Mouse (Mus musculus) embryonic facial prominence, embryonic 13.5 days (tissue): ENCODE measurements around the gene Il17re. TPM values are rescaled to one million over a fixed set of nuclear protein-coding genes. Genes with fewer than 3 reads are reported as not detected.

Experiments used
- ATAC-seq: fragments of 200-750 bp; cut with Nextera tagmentation; 2 replicates; pipeline ENCODE4 v1.8.0; 2017; ENCODE audit warnings: low read depth; ENCODE audit not compliant: insufficient number of reproducible peaks, insufficient read depth, low FRiP score, low TSS enrichment
- H3K27ac ChIP-seq: fragments of 300-500 bp; sonication (generic); 2 replicates; pipeline ENCODE4 v1.5.1; 2015; ENCODE audit warnings: moderate library complexity, mild to moderate bottlenecking, inconsistent platforms
- H3K27me3 ChIP-seq: fragments of 300-500 bp; sonication (generic); 2 replicates; pipeline ENCODE4 v1.6.1; 2015; ENCODE audit warnings: mild to moderate bottlenecking, inconsistent platforms
- H3K36me3 ChIP-seq: fragments of 300-500 bp; sonication (generic); 2 replicates; pipeline ENCODE4 v1.6.1; 2015; ENCODE audit warnings: mild to moderate bottlenecking, inconsistent platforms
- H3K4me1 ChIP-seq: fragments of 300-500 bp; sonication (generic); 2 replicates; pipeline ENCODE4 v1.6.1; 2015; ENCODE audit warnings: inconsistent platforms
- H3K4me2 ChIP-seq: fragments of 300-500 bp; sonication (generic); 2 replicates; pipeline ENCODE4 v1.6.1; 2015; ENCODE audit warnings: moderate library complexity, mild to moderate bottlenecking, inconsistent platforms
- H3K4me3 ChIP-seq: fragments of 300-500 bp; sonication (generic); 2 replicates; pipeline ENCODE4 v1.5.1; 2015; ENCODE audit warnings: mild to moderate bottlenecking, inconsistent platforms
- H3K9ac ChIP-seq: fragments of 300-500 bp; sonication (generic); 2 replicates; pipeline ENCODE4 v1.6.1; 2015; ENCODE audit warnings: mild to moderate bottlenecking, inconsistent platforms
- H3K9me3 ChIP-seq: fragments of 300-500 bp; sonication (generic); 2 replicates; pipeline ENCODE4 v1.6.1; 2016; ENCODE audit warnings: inconsistent platforms
- WGBS: fragments of 180-500 bp; shearing (Covaris S2); methylation state at CpG from one replicate; pipeline ENCODE4 v1.1.7; 2015; ENCODE audit warnings: mixed read lengths; 5-methylcytosine and 5-hydroxymethylcytosine counted together
- polyA plus RNA-seq: library from polyadenylated mRNA; unstranded; fragments of >200 nt; fragmentation: Nextera tagmentation; extraction: Ambion mirVana; gene quantifications from 2 replicates; pipeline ENCODE4 v1.2.1, GENCODE M21; 2015

Gene Il17re
- 9.1 and 9.2 TPM in 2 replicates for polyA plus RNA-seq

GRCm38 (mm10) chr6:113457952-113458534 is at the start of gene Il17re:
TSS of gene Il17re (plus strand) at chr6:113458484.
- H3K4me2 ChIP-seq = peak within 1 kb of the TSS; percentile 39
- H3K9me3 ChIP-seq = no peaks in the 10 kb centered on the region
- H3K27ac ChIP-seq = no peak within 1 kb of the TSS
- peak within 1 kb of the TSS; percentile 10; the same call in 1 of the 2 replicates for H3K4me3 ChIP-seq
- peak within 1 kb of the TSS; percentile 52; the same call in 1 of the 2 replicates for H3K9ac ChIP-seq
- no peak for ATAC-seq
- H3K4me1 ChIP-seq = no peaks in the 10 kb centered on the region
- 48% methylated on average over 10 of the region's 10 CpGs for WGBS
- H3K27me3 ChIP-seq = no peaks in the 10 kb centered on the region
- no peaks in the 10 kb centered on the region for H3K36me3 ChIP-seq

DNA sequence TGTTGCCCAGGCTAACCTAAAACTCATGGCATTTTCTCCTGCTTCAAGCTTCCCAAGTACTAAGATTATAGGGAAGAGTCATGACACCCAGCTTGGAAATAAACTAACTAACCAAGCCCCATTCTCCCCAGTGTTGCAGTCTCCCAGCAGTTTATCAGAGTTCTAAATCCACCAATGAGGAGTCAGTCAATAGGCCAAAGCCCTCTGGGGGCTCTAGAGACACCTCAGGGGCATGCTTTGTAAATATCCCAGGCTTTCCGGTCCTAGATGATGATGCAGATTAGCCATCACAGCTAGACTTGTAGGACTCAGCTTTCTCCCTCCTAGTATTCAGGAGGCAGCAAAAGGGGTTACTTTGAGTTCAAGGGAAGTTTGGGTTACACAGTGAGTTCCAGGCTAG is 48.3 kb upstream of the Il17re start:
- 77% methylated on average over 1 of the region's 1 CpGs for WGBS

DNA sequence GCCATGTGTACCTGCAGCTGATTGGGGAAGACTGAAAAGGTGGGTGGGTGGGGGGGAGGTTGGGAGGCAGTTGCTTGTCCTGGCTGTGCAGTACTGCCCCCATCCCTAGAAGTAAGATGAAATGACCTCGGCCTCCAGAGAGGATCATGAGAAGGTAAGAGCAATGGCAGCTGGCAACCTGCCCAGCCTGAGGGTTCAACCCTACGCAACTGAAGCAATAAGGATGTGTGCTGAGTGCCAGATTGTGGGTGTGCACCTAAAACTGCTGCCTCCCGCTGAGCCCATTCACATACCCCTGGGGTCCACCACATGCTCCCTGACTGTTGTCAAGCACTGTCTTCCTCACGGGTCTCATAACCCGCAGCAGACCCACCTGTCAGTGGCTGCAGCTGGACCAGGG is 41.9 kb upstream of the Il17re start:
- H3K4me1 ChIP-seq = peaks cover 17% of the 10 kb centered on the region
- H3K9ac ChIP-seq = no peak overlapping the region
- H3K27me3 ChIP-seq = no peaks in the 10 kb centered on the region
- ATAC-seq = no peak
- 90% methylated on average over 5 of the region's 5 CpGs for WGBS
- no peak overlapping the region for H3K27ac ChIP-seq
- H3K9me3 ChIP-seq = no peaks in the 10 kb centered on the region
- peaks cover 35% of the 10 kb centered on the region for H3K36me3 ChIP-seq
- no peak overlapping the region for H3K4me3 ChIP-seq
- no peak overlapping the region for H3K4me2 ChIP-seq

More for the DNA sequence above, 48.3 kb upstream of the Il17re start:
- peaks cover 29% of the 10 kb centered on the region for H3K36me3 ChIP-seq
- no peaks in the 10 kb centered on the region for H3K27me3 ChIP-seq
- ATAC-seq = no peak
- H3K4me2 ChIP-seq = no peak overlapping the region
- peaks cover 6% of the 10 kb centered on the region; the same call in 1 of the 2 replicates for H3K4me1 ChIP-seq
- no peaks in the 10 kb centered on the region for H3K9me3 ChIP-seq
- H3K4me3 ChIP-seq = no peak overlapping the region
- H3K9ac ChIP-seq = no peak overlapping the region
- H3K27ac ChIP-seq = no peak overlapping the region

DNA sequence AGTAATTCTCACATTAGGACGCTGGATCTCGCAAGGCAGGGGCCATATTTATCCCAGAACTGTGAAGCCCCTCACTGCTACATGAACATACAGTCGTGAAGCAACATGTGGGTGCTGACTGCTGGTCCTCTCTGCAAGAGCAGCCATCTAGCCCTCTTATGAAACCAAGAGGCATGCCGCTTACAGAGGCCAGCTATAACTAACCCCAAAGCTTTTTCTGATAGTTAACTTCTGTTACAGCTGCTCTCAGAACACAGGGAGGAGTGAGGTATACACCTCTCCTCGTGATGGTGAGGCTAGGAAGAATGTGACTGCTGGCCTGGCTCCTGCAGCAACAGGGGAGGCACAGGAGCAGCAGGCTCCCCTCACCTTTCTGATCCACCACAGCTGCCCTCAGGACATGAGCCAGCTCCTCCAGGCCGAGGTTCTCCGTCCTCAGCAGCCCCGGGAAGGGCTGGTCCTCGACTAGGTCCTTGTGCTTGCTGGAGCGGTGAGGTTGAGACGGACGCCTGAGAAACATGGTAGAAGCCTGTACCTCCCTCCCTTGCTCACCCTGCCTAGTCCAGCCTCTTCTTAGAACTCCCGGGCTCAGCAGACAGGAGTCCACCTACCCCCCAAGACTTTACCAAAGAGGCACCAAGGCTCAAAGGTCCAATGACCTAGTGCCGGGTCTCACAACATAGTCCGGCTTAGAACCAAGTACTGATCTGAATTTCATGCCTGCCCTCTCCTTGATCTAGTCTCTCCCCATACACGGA is 39.7 kb upstream of the Il17re start:
- peaks cover 26% of the 10 kb centered on the region for H3K36me3 ChIP-seq
- ATAC-seq = peak; percentile 39; the same call in 1 of the 2 replicates
- H3K27ac ChIP-seq = peak overlapping the region; percentile 58; the same call in 1 of the 2 replicates
- peak overlapping the region; percentile 95 for H3K4me2 ChIP-seq
- peaks cover 17% of the 10 kb centered on the region for H3K4me1 ChIP-seq
- peak overlapping the region; percentile 82 for H3K9ac ChIP-seq
- no peaks in the 10 kb centered on the region for H3K9me3 ChIP-seq
- H3K27me3 ChIP-seq = no peaks in the 10 kb centered on the region
- WGBS = 10% methylated on average over 16 of the region's 16 CpGs
- peak overlapping the region; percentile 59 for H3K4me3 ChIP-seq

- H3K4me1 ChIP-seq = peaks cover 17% of the 10 kb centered on the region
- no peaks in the 10 kb centered on the region for H3K9me3 ChIP-seq
- no peaks in the 10 kb centered on the region for H3K27me3 ChIP-seq
- under 1% methylated on average over 25 of the region's 25 CpGs for WGBS
- H3K36me3 ChIP-seq = peaks cover 26% of the 10 kb centered on the region
- peak within 1 kb of the TSS; percentile 59 for H3K4me3 ChIP-seq
- peak within 1 kb of the TSS; percentile 58; the same call in 1 of the 2 replicates for H3K27ac ChIP-seq
- peak; percentile 95 for ATAC-seq
- peak within 1 kb of the TSS; percentile 95 for H3K4me2 ChIP-seq
- H3K9ac ChIP-seq = peak within 1 kb of the TSS; percentile 82
Measured at GRCm38 (mm10) chr6:113419199-113419587, 39.1 kb upstream of the Il17re start, which contains the start of gene Rpusd3. TSS of gene Rpusd3 (minus strand) at chr6:113419340.

GRCm38 (mm10) chr6:113423000-113423399 is 35.3 kb upstream of the Il17re start:
- no peak overlapping the region for H3K9ac ChIP-seq
- no peaks in the 10 kb centered on the region for H3K9me3 ChIP-seq
- no peak for ATAC-seq
- no peaks in the 10 kb centered on the region for H3K27me3 ChIP-seq
- no peak overlapping the region for H3K4me2 ChIP-seq
- 72% methylated on average over 4 of the region's 4 CpGs for WGBS
- no peak overlapping the region for H3K27ac ChIP-seq
- no peak overlapping the region for H3K4me3 ChIP-seq
- H3K4me1 ChIP-seq = peaks cover 10% of the 10 kb centered on the region
- H3K36me3 ChIP-seq = no peaks in the 10 kb centered on the region

DNA sequence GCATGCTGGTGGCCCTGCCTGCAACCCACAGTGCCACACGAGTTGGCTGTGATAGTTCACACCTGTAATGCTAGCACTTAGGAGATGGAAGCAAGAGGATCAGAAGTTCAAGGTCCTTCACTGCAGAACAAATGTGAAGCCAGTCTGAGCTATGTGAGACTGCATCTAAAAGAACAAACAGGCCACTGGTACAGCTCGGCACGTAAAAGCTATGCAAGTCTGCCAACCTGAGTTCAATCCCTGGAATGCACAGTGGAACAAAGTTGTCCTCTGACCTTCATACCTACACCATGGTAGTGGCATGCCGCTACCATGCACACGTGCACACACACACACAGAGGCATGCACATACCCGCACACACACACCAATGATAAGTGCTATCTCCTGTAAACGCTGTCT is 34.1 kb upstream of the Il17re start:
- no peak for ATAC-seq
- no peak overlapping the region for H3K4me3 ChIP-seq
- H3K4me1 ChIP-seq = peaks cover 3% of the 10 kb centered on the region
- H3K9ac ChIP-seq = no peak overlapping the region
- no peaks in the 10 kb centered on the region for H3K36me3 ChIP-seq
- H3K27me3 ChIP-seq = no peaks in the 10 kb centered on the region
- no peaks in the 10 kb centered on the region for H3K9me3 ChIP-seq
- WGBS = 81% methylated on average over 7 of the region's 7 CpGs
- no peak overlapping the region for H3K27ac ChIP-seq
- H3K4me2 ChIP-seq = no peak overlapping the region

- H3K4me2 ChIP-seq = no peak overlapping the region
- no peaks in the 10 kb centered on the region for H3K4me1 ChIP-seq
- WGBS = 91% methylated on average over 4 of the region's 4 CpGs
- ATAC-seq = no peak
- H3K27ac ChIP-seq = no peak overlapping the region
- H3K27me3 ChIP-seq = no peaks in the 10 kb centered on the region
- no peak overlapping the region for H3K4me3 ChIP-seq
- no peak overlapping the region for H3K9ac ChIP-seq
- H3K9me3 ChIP-seq = no peaks in the 10 kb centered on the region
- no peaks in the 10 kb centered on the region for H3K36me3 ChIP-seq
Measured at GRCm38 (mm10) chr6:113426696-113427095, 31.6 kb upstream of the Il17re start.

GRCm38 (mm10) chr6:113427397-113427796 is 30.9 kb upstream of the Il17re start:
- H3K4me1 ChIP-seq = no peaks in the 10 kb centered on the region
- H3K4me3 ChIP-seq = no peak overlapping the region
- no peak overlapping the region for H3K4me2 ChIP-seq
- 62% methylated on average over 3 of the region's 3 CpGs for WGBS
- no peaks in the 10 kb centered on the region for H3K36me3 ChIP-seq
- ATAC-seq = no peak
- H3K27ac ChIP-seq = no peak overlapping the region
- H3K27me3 ChIP-seq = no peaks in the 10 kb centered on the region
- H3K9ac ChIP-seq = no peak overlapping the region
- no peaks in the 10 kb centered on the region for H3K9me3 ChIP-seq

GRCm38 (mm10) chr6:113428006-113428405 is 30.3 kb upstream of the Il17re start:
- no peaks in the 10 kb centered on the region for H3K4me1 ChIP-seq
- H3K36me3 ChIP-seq = no peaks in the 10 kb centered on the region
- no peak overlapping the region for H3K27ac ChIP-seq
- ATAC-seq = no peak
- no peaks in the 10 kb centered on the region for H3K27me3 ChIP-seq
- no peak overlapping the region for H3K4me2 ChIP-seq
- WGBS = 93% methylated on average over 16 of the region's 16 CpGs
- H3K4me3 ChIP-seq = no peak overlapping the region
- H3K9ac ChIP-seq = no peak overlapping the region
- H3K9me3 ChIP-seq = no peaks in the 10 kb centered on the region

DNA sequence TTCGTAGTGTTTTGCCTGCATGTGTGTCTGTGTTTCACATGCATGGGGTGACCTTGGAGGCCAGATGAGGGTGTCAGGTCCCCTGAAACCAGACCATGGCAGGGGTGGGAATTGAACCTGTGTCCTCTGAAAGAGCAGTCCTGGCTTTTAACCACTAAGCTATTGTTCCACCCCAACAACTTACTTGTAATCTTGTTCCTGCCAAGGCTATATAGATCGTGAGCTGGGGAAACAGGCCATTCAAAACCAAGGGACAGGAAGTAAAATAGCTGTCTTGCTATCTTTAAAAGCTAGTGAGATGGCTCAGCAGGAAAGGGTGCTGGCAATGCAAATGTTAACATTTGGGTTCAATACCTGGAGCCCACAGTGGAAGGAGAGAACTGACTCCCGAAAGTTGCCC is 28.3 kb upstream of the Il17re start:
- Histone ChIP-seq H3K9me3 (no peaks in the 10 kb centered on the region), H3K27ac (no peak overlapping the region), H3K9ac (no peak overlapping the region), H3K4me2 (no peak overlapping the region), H3K36me3 (no peaks in the 10 kb centered on the region), H3K4me3 (no peak overlapping the region), H3K4me1 (no peaks in the 10 kb centered on the region), H3K27me3 (no peaks in the 10 kb centered on the region)
- WGBS = 74% methylated on average over 3 of the region's 3 CpGs
- no peak for ATAC-seq

- WGBS = 61% methylated on average over 3 of the region's 3 CpGs
- no peaks in the 10 kb centered on the region for H3K9me3 ChIP-seq
- no peaks in the 10 kb centered on the region for H3K4me1 ChIP-seq
- H3K27ac ChIP-seq = no peak overlapping the region
- H3K9ac ChIP-seq = no peak overlapping the region
- H3K4me2 ChIP-seq = no peak overlapping the region
- no peaks in the 10 kb centered on the region for H3K27me3 ChIP-seq
- no peaks in the 10 kb centered on the region for H3K36me3 ChIP-seq
- no peak overlapping the region for H3K4me3 ChIP-seq
- ATAC-seq = no peak
Measured at GRCm38 (mm10) chr6:113430846-113431245, 27.4 kb upstream of the Il17re start.
